Mouse (Mus musculus) CH12F3 (cell line): ENCODE measurements around the gene P2ry12.

Experiments used
- in situ Hi-C: fragments of 300-500 bp; cut with MboI; formaldehyde crosslinking; loops from 2 replicates; pipeline ENCODE4 v1.14.3; 2020; ENCODE audit warnings: low sequenced_read_pairs

The P2ry12 gene

GRCm38 (mm10) chr3:59187336-59187735, 75.3 kb downstream of the P2ry12 start:
- in situ Hi-C loops = no loop called here

- in situ Hi-C loops = no loop called here
Measured at GRCm38 (mm10) chr3:59185662-59186061, 77.0 kb downstream of the P2ry12 start.

GRCm38 (mm10) chr3:59182129-59182528, 80.5 kb downstream of the P2ry12 start:
- in situ Hi-C loops = no loop called here

GRCm38 (mm10) chr3:59181134-59181533, 81.5 kb downstream of the P2ry12 start:
- in situ Hi-C loops = no loop called here

GRCm38 (mm10) chr3:59176871-59177270, 85.8 kb downstream of the P2ry12 start:
- in situ Hi-C loops = no loop called here

- in situ Hi-C loops = no loop called here
Measured at GRCm38 (mm10) chr3:59175234-59175633, 87.4 kb downstream of the P2ry12 start.

- in situ Hi-C loops = loop anchor here (5.0 to 25.0 kb wide), 2 partner anchors 97 to 563 kb away; partner anchors contain the start of gene Gm5538
Measured at GRCm38 (mm10) chr3:59174426-59175154, 88.1 kb downstream of the P2ry12 start.

- in situ Hi-C loops = loop anchor here (5.0 to 25.0 kb wide), 2 partner anchors 93 to 567 kb away; partner anchors contain the start of gene Gm5538
Measured at GRCm38 (mm10) chr3:59169921-59170627, 92.6 kb downstream of the P2ry12 start.

GRCm38 (mm10) chr3:59169215-59169614, 93.5 kb downstream of the P2ry12 start:
- in situ Hi-C loops = loop anchor here (25.0 kb wide), 1 partner anchor 568 kb away; the partner anchor contains the start of gene Gm5538

GRCm38 (mm10) chr3:59168476-59168875, 94.2 kb downstream of the P2ry12 start:
- in situ Hi-C loops = loop anchor here (25.0 kb wide), 1 partner anchor 569 kb away; the partner anchor contains the start of gene Gm5538

GRCm38 (mm10) chr3:59167417-59168054, 95.1 kb downstream of the P2ry12 start:
- in situ Hi-C loops = loop anchor here (25.0 kb wide), 1 partner anchor 570 kb away; the partner anchor contains the start of gene Gm5538
